Mouse (Mus musculus): Measurements from ENCODE around the gene Csnk2a1. TPM values are rescaled to one million over a fixed set of nuclear protein-coding genes. Genes with fewer than 3 reads are reported as not detected.
"Not testable (repeated sequence)": the region's sequence is repeated elsewhere in the genome, so short reads cannot be mapped to it uniquely, and the experiment has no call there.

Csnk2a1 gene
- polyA plus RNA-seq, 1 experiment from 2014 or later: 97.9 TPM

DNA sequence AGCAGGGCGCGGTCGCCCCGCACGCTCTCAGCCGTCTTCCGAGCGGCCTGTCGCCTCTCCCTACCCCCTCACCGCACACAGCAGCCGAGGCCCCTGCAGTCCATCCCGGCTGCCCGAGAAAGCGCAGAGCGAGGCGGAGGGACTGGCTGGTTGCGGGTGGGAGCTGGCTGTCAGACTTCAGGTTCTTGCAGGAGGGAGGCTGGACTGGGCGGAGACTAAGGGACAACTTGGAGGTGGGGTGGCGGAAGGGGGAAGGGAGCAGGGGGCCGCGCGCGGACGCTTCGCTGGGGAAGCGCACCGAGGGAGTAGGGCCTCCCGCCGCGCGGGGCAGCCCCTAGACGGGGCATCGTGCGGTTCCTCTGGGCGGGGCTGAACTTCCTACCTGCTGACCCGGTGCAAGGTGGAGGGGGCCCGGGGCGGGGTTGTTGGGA lies 427 bp downstream of the Csnk2a1 start:
- POLR2A ChIA-PET: interaction anchor here (0.5 to 0.7 kb wide), 2 partner anchors 26 to 167 kb away, joined by 3 read pairs; no protein-coding TSS in a partner anchor
- no peak for DNase-seq (ENCODE audit: low read depth, low spot score)

DNA sequence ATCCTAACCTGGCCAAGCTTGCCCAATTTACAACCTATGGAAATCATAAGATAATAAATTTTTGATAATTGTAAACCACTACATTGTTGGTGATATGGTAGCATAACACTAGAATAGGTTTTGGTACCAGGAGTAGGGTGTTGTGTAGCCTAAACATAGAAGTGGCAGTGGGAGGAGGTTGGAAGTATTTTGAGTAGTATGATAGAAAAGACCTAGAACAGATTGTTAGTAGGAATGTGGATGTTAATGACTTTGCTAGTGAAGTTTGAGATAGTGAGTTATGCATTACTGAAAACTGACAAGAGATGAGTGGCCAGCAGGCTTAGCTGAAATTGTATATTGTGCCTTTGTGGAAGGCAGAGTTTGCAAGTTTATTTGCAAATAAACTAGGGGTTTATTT lies 3.4 kb downstream of the Csnk2a1 start:
- in situ Hi-C loops (cut with MboI; ENCODE audit: low pct_unique_long_range_greater_than_20kb): no loop called here
- no peak for ATAC-seq
- no peaks in the 10 kb centered on the region for H3K27me3 ChIP-seq
- no peak for TF ChIP-seq CTCF (IDR thresholded peaks at IDR 0.05)
- CTCF ChIA-PET: no interaction called here
- POLR2A ChIA-PET: no interaction called here
- DNase-seq (ENCODE audit: low read depth, low spot score): no peak

More for the DNA sequence above, 427 bp downstream of the Csnk2a1 start:
- in situ Hi-C loops (cut with MboI; ENCODE audit: low pct_unique_long_range_greater_than_20kb): no loop called here
- TF ChIP-seq CTCF (IDR thresholded peaks at IDR 0.05): no peak
- H3K27me3 ChIP-seq: no peaks in the 10 kb centered on the region
- CTCF ChIA-PET: no interaction called here
- peak; percentile 55 for ATAC-seq

DNA sequence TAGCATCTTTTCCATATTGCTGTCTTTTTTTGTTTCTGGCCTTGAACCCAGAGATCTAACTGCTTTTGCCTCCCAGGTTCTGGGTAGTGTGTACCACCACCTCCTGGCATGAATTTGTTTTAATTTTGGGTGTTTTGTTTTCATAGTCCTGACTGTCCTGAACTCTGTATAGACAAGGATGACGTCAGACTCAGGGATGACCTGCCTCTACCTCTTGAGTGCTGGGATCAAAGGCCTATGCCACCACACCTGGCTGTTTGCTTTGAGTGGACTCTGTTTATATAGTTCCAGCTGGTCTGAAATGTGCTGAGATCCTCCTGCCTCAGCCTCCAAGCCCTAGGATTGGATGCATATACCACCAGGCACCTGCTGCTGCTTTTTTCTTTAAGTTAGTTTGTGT lies 11.3 kb downstream of the Csnk2a1 start:
- DNase-seq (ENCODE audit: low read depth, low spot score) (no peak), ATAC-seq (no peak)
- no peaks in the 10 kb centered on the region for H3K27me3 ChIP-seq
- in situ Hi-C loops (cut with MboI; ENCODE audit: low pct_unique_long_range_greater_than_20kb): no loop called here
- TF ChIP-seq CTCF (IDR thresholded peaks at IDR 0.05): no peak
- ChIA-PET POLR2A (no interaction called here), CTCF (no interaction called here)

DNA sequence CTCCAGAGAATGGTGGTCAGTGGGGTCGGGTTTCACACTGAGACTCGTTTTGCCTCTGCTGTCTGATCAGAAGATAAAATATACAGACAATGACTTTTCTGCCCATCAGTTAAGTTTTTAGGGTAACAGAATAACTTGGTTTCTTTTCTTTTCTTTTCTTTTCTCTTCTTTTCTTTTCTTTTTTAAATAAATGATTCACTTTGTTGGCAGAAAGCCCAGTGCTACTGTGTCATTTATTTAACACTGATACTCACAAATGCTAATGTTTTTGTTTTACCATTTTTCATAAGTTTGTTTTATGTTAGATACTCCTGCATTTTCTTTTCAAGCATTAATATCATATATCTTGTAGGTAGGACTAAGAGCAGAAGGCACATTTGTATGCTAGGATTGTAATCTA lies 13.9 kb downstream of the Csnk2a1 start:
- no peak for TF ChIP-seq CTCF (IDR thresholded peaks at IDR 0.05)
- ChIA-PET POLR2A (no interaction called here), CTCF (interaction anchor here (0.6 kb wide), 1 partner anchor 1578 kb away, joined by 3 read pairs; no protein-coding TSS in a partner anchor)
- DNase-seq (ENCODE audit: low read depth, low spot score): no peak
- ATAC-seq: no peak
- H3K27me3 ChIP-seq: no peaks in the 10 kb centered on the region
- in situ Hi-C loops (cut with MboI; ENCODE audit: low pct_unique_long_range_greater_than_20kb): no loop called here

DNA sequence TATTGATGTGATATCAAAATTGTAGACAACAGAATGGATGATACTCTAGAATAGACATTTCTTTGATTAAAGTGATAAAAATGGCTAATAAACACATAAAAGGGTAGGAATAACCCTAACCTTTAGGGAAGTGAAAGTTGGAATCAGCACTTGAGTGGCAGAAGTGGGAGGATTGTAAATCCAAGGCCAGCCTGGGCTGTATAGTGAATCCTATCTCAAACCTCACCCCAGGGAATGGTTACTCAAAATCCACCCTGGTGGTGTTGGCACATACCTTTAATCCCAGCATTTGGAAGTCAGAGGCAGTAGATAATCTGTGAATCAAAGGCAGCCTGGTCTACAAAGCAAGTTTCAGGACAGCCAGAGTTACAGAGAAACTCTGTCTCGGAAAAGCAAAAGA lies 20.6 kb downstream of the Csnk2a1 start:
- in situ Hi-C loops (cut with MboI; ENCODE audit: low pct_unique_long_range_greater_than_20kb): no loop called here
- ChIA-PET POLR2A (interaction anchor here (0.6 kb wide), 1 partner anchor 10 kb away, joined by 5 read pairs; no protein-coding TSS in a partner anchor), CTCF (no interaction called here)
- DNase-seq (ENCODE audit: low read depth, low spot score) (no peak), ATAC-seq (no peak)
- no peak for TF ChIP-seq CTCF (IDR thresholded peaks at IDR 0.05)
- no peaks in the 10 kb centered on the region for H3K27me3 ChIP-seq

DNA sequence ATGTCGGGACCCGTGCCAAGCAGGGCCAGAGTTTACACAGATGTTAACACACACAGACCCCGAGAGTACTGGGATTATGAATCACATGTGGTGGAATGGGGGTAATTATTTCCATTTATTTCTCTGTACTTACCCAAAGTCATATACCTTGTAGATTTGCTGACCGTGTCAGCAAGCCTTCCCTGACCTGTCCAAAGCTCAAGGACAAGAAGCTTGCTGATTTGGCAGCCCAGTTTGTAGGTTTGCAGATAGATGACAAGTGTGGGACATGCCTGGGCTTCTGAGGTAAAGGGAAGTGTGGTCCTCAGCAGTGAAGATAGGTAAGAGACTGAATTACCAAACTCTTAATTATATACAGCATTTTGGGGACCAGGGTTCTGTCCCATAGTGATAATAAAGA lies 23.9 kb downstream of the Csnk2a1 start:
- no peaks in the 10 kb centered on the region for H3K27me3 ChIP-seq
- ATAC-seq (no peak), DNase-seq (ENCODE audit: low read depth, low spot score) (no peak)
- ChIA-PET POLR2A (no interaction called here), CTCF (interaction anchor here (1.0 kb wide), 2 partner anchors 22 to 87 kb away, joined by 3 read pairs; no protein-coding TSS in a partner anchor)
- in situ Hi-C loops (cut with MboI; ENCODE audit: low pct_unique_long_range_greater_than_20kb): no loop called here
- TF ChIP-seq CTCF (IDR thresholded peaks at IDR 0.05): no peak

DNA sequence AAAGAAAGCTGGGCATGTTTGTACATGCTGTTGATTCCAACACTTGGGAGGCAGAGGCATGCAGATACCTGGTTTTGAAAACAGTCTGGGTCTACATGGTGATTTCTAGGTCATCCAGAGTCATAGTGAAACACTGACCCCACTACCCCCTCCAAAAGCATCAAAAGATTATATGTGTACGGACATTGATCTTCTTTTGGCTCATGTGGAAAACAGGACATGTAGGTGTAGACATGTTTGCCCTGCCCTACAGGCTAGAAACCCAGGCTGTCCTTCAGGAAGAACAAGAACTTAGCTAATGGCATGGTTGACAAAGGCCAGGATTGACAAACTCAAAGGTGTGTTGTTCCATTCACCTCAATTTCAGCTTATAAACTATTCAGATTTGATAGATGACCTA lies 33.1 kb downstream of the Csnk2a1 start:
- TF ChIP-seq CTCF (IDR thresholded peaks at IDR 0.05): no peak
- ATAC-seq: no peak
- no peaks in the 10 kb centered on the region for H3K27me3 ChIP-seq
- POLR2A ChIA-PET: interaction anchor here (1.0 kb wide), 1 partner anchor 14 kb away, joined by 3 read pairs; no protein-coding TSS in a partner anchor
- no peak for DNase-seq (ENCODE audit: low read depth, low spot score)
- in situ Hi-C loops (cut with MboI; ENCODE audit: low pct_unique_long_range_greater_than_20kb): no loop called here
- CTCF ChIA-PET: interaction anchor here (1.0 to 1.4 kb wide), 3 partner anchors 14 to 26 kb away, joined by 3 read pairs; no protein-coding TSS in a partner anchor

DNA sequence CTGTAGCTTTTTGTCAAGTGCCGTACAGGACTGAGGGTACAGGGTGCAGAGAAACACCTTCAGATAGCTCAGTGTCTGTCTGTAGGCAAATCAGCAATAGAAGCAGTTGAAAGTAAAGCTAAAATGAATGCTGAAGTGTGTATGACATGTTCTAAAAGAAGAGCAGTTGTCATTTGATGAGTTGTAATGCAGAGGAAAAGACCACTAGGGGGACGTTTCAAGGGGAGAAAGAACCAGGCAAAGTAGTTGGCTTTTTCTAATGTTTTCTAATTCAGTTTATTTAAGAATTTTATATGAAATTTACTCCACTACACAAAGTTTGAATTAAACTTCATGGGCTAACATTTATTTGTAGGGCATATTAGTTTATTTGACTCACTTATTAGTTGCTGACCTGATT lies 47.0 kb downstream of the Csnk2a1 start:
- DNase-seq (ENCODE audit: low read depth, low spot score): no peak

DNA sequence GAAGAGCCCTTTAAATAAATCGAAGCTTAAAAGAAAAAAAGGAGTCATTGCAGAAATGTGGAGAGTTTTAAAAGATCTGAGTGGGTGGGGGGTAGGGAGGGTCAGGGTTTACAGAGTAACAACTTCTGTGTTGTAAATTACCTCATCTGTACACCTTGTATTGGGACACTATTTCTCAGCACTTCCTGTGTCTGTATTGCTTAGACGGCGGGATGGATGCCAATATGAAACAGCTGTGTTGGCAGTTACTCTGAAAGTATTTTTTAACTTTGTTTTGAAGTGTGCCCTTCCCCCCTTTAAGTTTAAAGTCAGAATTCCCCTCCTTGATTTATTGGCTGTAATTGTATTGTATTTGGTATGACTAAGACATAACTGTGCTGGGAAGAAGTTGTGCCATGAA lies 54.8 kb downstream of the Csnk2a1 start:
- no peak for DNase-seq (ENCODE audit: low read depth, low spot score)
- ChIA-PET POLR2A (no interaction called here), CTCF (no interaction called here)
- in situ Hi-C loops (cut with MboI; ENCODE audit: low pct_unique_long_range_greater_than_20kb): no loop called here
- no peaks in the 10 kb centered on the region for H3K27me3 ChIP-seq
- no peak for ATAC-seq
- TF ChIP-seq CTCF (IDR thresholded peaks at IDR 0.05): no peak

More for the DNA sequence above, 47.0 kb downstream of the Csnk2a1 start:
- no peak for ATAC-seq
- peak; percentile 25 for TF ChIP-seq CTCF (IDR thresholded peaks at IDR 0.05)
- no peaks in the 10 kb centered on the region for H3K27me3 ChIP-seq
- ChIA-PET CTCF (interaction anchor here (1.2 to 1.5 kb wide), 5 partner anchors 9 to 70 kb away, joined by 3 to 6 read pairs (median 4); no protein-coding TSS in a partner anchor), POLR2A (interaction anchor here (0.6 kb wide), 1 partner anchor 554 kb away, joined by 3 read pairs; no protein-coding TSS in a partner anchor)
- in situ Hi-C loops (cut with MboI; ENCODE audit: low pct_unique_long_range_greater_than_20kb): no loop called here

DNA sequence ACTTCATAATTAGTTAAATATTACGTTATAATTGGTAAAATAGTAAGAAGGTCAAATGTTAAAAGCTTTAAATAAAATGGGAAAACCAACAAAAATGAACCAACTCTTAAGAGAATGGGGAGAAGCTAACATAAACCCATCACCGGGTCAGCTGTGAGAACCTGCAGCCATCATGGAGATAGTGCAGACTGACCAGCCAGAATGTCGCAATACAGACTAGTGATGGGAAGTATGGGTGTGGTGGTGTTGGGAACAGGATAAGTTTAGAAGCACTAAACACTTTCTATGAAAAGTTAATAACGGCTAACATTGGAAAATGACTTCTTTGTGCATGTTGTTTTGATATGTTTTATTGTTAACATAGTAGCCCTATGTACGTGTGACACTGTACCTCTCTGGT lies 60.9 kb downstream of the Csnk2a1 start:
- ATAC-seq (no peak), DNase-seq (ENCODE audit: low read depth, low spot score) (no peak)
- ChIA-PET CTCF (interaction anchor here (0.9 kb wide), 1 partner anchor 11 kb away, joined by 4 read pairs; no protein-coding TSS in a partner anchor), POLR2A (no interaction called here)
- in situ Hi-C loops (cut with MboI; ENCODE audit: low pct_unique_long_range_greater_than_20kb): no loop called here
- no peaks in the 10 kb centered on the region for H3K27me3 ChIP-seq
- no peak for TF ChIP-seq CTCF (IDR thresholded peaks at IDR 0.05)

DNA sequence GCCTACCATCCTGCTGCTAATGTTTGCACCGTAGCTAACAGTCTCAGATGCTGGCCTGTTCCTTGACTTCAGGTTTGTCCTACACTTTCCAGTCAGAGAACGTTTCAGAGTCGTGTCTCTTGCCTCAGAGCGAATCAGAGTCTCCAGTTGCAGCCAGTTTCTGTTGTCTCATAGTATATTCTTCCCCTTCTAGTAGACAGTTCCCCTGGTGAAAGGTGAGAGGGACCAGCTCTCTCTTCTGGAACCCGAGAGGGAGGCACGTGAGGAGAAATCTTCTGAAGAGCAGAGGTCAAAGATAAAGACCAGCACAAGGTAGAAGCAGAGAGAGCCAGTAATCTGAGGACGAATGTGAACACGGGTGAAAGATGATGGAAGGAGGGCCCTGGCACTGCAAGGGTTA lies 61.4 kb downstream of the Csnk2a1 start:
- in situ Hi-C loops (cut with MboI; ENCODE audit: low pct_unique_long_range_greater_than_20kb): no loop called here
- no peak for TF ChIP-seq CTCF (IDR thresholded peaks at IDR 0.05)
- ATAC-seq (no peak), DNase-seq (ENCODE audit: low read depth, low spot score) (no peak)
- CTCF ChIA-PET: interaction anchor here (0.9 kb wide), 1 partner anchor 12 kb away, joined by 4 read pairs; no protein-coding TSS in a partner anchor
- POLR2A ChIA-PET: no interaction called here
- no peaks in the 10 kb centered on the region for H3K27me3 ChIP-seq

DNA sequence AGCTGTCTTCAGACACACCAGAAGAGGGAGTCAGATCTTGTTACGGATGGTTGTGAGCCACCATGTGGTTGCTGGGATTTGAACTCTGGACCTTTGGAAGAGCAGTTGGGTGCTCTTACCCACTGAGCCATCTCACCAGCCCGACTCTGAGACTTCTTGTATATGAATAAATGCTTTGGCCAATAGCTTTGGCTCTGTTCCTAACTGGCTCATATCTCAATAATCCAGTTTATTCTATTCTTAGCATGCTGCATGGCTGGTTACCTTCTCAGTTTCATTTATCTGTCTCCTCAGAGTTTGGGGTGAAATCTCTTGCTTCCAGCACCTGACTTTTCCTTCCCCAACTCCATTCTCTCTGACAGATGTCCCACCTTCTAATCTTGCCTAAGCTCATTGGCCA lies 63.0 kb downstream of the Csnk2a1 start:
- in situ Hi-C loops (cut with MboI; ENCODE audit: low pct_unique_long_range_greater_than_20kb); H3K27me3 ChIP-seq; DNase-seq (ENCODE audit: low read depth, low spot score); POLR2A ChIA-PET; ATAC-seq: not testable (repeated sequence)
- CTCF ChIA-PET: interaction anchor here (1.8 kb wide), 1 partner anchor 33 kb away, joined by 5 read pairs; no protein-coding TSS in a partner anchor
